ENCODE assay signal across 8 mouse cellular contexts in genomic region chr2:74825371-74825729, GRCm38 (mm10). TPM values are rescaled to one million over a fixed set of nuclear protein-coding genes. Genes with fewer than 3 reads are reported as not detected.
DNase-seq lines count a peak whose midpoint lies in the region; ATAC-seq and TF ChIP-seq lines count a peak whose summit lies in the region.

No protein-coding gene starts in this region.

- 71% methylated on average over 3 of the region's 3 CpGs for WGBS in heart, embryonic 16.5 days
- 70% methylated on average over 3 of the region's 3 CpGs for WGBS in bone marrow, adult 2 months
- 73% methylated on average over 3 of the region's 3 CpGs for WGBS in hindbrain, embryonic 13.5 days
- WGBS in midbrain, embryonic 11.5 days = 79% methylated on average over 3 of the region's 3 CpGs

- peak overlapping the region; percentile 100 for H3K4me3 ChIP-seq in heart, embryonic 16.5 days (ENCODE audit: low read length)
- peak overlapping the region; percentile 96 for H3K4me3 ChIP-seq in bone marrow, adult 2 months (replicated peaks; ENCODE audit: control insufficient read depth, low read depth, low read length)
- peak overlapping the region; percentile 89 for H3K4me3 ChIP-seq in hindbrain, embryonic 13.5 days
- H3K4me3 ChIP-seq in midbrain, embryonic 11.5 days (ENCODE audit: low read depth, low read length) = peak overlapping the region; percentile 94

- peak overlapping the region; percentile 97 for H3K27ac ChIP-seq in heart, embryonic 16.5 days (ENCODE audit: low read length)
- H3K27ac ChIP-seq in bone marrow, adult 2 months (ENCODE audit: control insufficient read depth, insufficient read depth, low read depth, low read length, poor library complexity) = no peak overlapping the region; the same call in 1 of the 2 replicates
- H3K27ac ChIP-seq in hindbrain, embryonic 13.5 days = peak overlapping the region; percentile 90
- peak overlapping the region; percentile 69; the same call in 1 of the 2 replicates for H3K27ac ChIP-seq in midbrain, embryonic 11.5 days (ENCODE audit: low read depth, low read length)

- H3K4me1 ChIP-seq in heart, embryonic 16.5 days (ENCODE audit: control insufficient read depth, insufficient read depth, low read length) = 0 out of 2 replicates have a peak, but pooled peaks cover 2% of the 10 kb centered on the region
- H3K4me1 ChIP-seq in bone marrow, adult 2 months (ENCODE audit: control insufficient read depth, insufficient read depth, low read length) = no peaks in the 10 kb centered on the region
- peaks cover 7% of the 10 kb centered on the region; the same call in 1 of the 2 replicates for H3K4me1 ChIP-seq in hindbrain, embryonic 13.5 days (replicated peaks)
- no peaks in the 10 kb centered on the region for H3K4me1 ChIP-seq in midbrain, embryonic 11.5 days (ENCODE audit: control insufficient read depth, insufficient read depth, low read length)

- H3K4me2 ChIP-seq in heart, embryonic 16.5 days (ENCODE audit: low read depth, low read length) = peak overlapping the region; percentile 79
- peak overlapping the region; percentile 81 for H3K4me2 ChIP-seq in hindbrain, embryonic 13.5 days
- H3K4me2 ChIP-seq in midbrain, embryonic 11.5 days = peak overlapping the region; percentile 79

- H3K27me3 ChIP-seq in heart, embryonic 16.5 days (ENCODE audit: control insufficient read depth, insufficient read depth, low read length) = no peaks in the 10 kb centered on the region
- no peaks in the 10 kb centered on the region for H3K27me3 ChIP-seq in hindbrain, embryonic 13.5 days
- H3K27me3 ChIP-seq in midbrain, embryonic 11.5 days (ENCODE audit: control insufficient read depth, insufficient read depth, low read length) = no peaks in the 10 kb centered on the region

- no peak for TF ChIP-seq CTCF in bone marrow, adult 2 months (IDR thresholded peaks at IDR 0.05; ENCODE audit: control insufficient read depth, insufficient read depth, low read length)

- H3K9ac ChIP-seq in heart, embryonic 16.5 days (ENCODE audit: low read length) = peak overlapping the region; percentile 99
- H3K9ac ChIP-seq in hindbrain, embryonic 13.5 days = peak overlapping the region; percentile 96
- H3K9ac ChIP-seq in midbrain, embryonic 11.5 days (ENCODE audit: low read length) = peak overlapping the region; percentile 95

- intact Hi-C loops in heart, postnatal 10 days (cut with DNase I) = loop anchor here (5.0 to 10.0 kb wide), 2 partner anchors 137 to 229 kb away; no protein-coding TSS in a partner anchor

- no peaks in the 10 kb centered on the region for H3K9me3 ChIP-seq in heart, embryonic 16.5 days (replicated peaks; ENCODE audit: control insufficient read depth, low read length)
- H3K9me3 ChIP-seq in hindbrain, embryonic 13.5 days = no peaks in the 10 kb centered on the region
- no peaks in the 10 kb centered on the region for H3K9me3 ChIP-seq in midbrain, embryonic 11.5 days (ENCODE audit: control insufficient read depth, low read length)

- ATAC-seq in heart, embryonic 16.5 days (replicated peaks; ENCODE audit: extremely low read depth, insufficient read depth, low FRiP score) = no peak; the same call in 1 of the 2 replicates
- ATAC-seq in hindbrain, embryonic 13.5 days (ENCODE audit: low FRiP score) = peak; percentile 57
- no peak; the same call in 1 of the 2 replicates for ATAC-seq in midbrain, embryonic 11.5 days (ENCODE audit: low FRiP score)

- no peak for DNase-seq in heart, postnatal 10 days
- no peak for DNase-seq in midbrain, embryonic 11.5 days (ENCODE audit: low spot score, missing footprints)
- DNase-seq in urinary bladder, postnatal 10 days (ENCODE audit: low spot score) = no peak
- DNase-seq in T-cell, adult 2 months (ENCODE audit: low spot score) = no peak
- no peak for DNase-seq in retina, postnatal 1 day

- no peak for TF ChIP-seq POLR2A in bone marrow, adult 2 months (IDR thresholded peaks at IDR 0.05; ENCODE audit: borderline replicate concordance, control insufficient read depth, low read depth, low read length)

- no peaks in the 10 kb centered on the region for H3K36me3 ChIP-seq in heart, embryonic 16.5 days (ENCODE audit: control insufficient read depth, insufficient read depth)
- no peaks in the 10 kb centered on the region for H3K36me3 ChIP-seq in hindbrain, embryonic 13.5 days
- H3K36me3 ChIP-seq in midbrain, embryonic 11.5 days (ENCODE audit: control insufficient read depth, insufficient read depth, low read length) = no peaks in the 10 kb centered on the region

RNA-seq across cellular contexts. Expression of gene Mtx2, which starts 0.3 kb away (rescaled TPM):
- polyA plus RNA-seq in heart, embryonic 16.5 days (2015; fragmentation: Nextera tagmentation; extraction: Ambion mirVana) = 147 and 154 TPM in 2 replicates
- total RNA-seq in heart, postnatal 10 days (2021) = 100 to 1,000 TPM; 137 to 142 TPM
- 18.7 and 26.7 TPM in 2 replicates for polyA plus RNA-seq in bone marrow, adult 2 months (2011; ENCODE audit: insufficient read depth, insufficient read length, low replicate concordance, missing spikeins)
- polyA plus RNA-seq in hindbrain, embryonic 13.5 days (2015; fragmentation: Nextera tagmentation; extraction: Ambion mirVana) = 151 and 158 TPM in 2 replicates
- polyA plus RNA-seq in midbrain, embryonic 11.5 days (2014; fragmentation: Nextera tagmentation; extraction: Ambion mirVana) = 124 and 130 TPM in 2 replicates
